Mouse (Mus musculus): ENCODE results near the gene Dnlz.

The Dnlz gene

DNA sequence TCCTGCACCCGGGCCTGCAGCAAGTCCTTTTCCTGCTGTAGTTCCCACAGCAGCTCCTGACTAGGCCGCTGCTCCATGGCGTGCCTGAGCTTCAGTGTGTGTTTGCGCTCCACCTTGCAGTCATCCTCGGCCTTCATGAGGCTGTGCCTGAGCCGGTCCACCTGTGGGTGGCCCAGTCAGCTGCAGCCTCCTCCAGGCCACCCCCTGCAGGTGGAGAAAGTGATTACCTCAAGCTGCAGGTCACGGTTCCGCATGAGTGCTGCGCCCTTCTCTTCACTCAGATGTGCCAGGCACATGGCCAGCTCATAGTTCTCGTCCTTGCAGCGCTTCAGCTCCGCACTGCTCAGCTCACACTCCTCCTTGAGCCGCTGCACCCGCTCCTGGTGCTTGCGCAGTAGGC lies 5.6 kb upstream of the Dnlz start:
- in situ Hi-C loops (cut with MboI): no loop called here

GRCm38 (mm10) chr2:26356678-26357077 lies 4.8 kb upstream of the Dnlz start:
- in situ Hi-C loops (cut with MboI): no loop called here

DNA sequence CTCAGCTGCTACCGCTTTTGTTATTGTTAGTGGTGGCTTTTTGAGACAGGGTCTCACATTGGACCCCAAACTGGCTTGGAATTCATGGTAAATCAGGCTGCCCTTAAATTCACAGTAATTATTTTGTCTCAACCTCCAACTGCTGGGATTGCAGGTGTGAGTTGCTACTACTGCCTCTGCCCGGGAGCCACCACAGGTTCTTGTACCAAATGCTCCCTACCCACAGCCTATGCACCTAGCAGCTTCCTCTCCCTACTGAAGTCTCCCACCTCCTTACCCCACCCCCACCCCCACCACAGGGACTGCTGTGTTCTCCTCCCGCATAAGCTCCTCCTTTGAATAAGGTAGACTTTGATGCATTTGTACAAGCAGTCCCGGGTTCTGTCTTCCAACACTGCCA lies 4.3 kb upstream of the Dnlz start:
- in situ Hi-C loops (cut with MboI): no loop called here

DNA sequence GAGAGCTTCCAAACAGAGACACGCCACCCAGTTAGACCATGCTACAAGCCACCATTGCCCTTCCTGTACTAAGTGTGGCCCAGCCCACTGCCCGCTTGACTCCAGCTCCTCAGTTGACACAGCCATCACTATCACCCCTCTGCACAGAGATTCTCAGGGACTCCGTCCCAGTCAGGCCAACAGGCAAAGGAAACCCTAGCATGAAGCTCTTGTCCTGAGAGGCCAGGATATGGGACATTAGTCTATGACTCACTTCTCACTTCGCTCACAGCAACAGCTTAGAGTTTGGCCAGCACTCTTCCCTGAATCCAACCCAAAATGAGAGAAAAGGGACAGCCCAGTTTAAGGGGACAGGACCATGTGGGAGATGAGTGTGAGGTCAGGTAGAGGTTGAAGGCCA lies 2.5 kb upstream of the Dnlz start:
- in situ Hi-C loops (cut with MboI): no loop called here

DNA sequence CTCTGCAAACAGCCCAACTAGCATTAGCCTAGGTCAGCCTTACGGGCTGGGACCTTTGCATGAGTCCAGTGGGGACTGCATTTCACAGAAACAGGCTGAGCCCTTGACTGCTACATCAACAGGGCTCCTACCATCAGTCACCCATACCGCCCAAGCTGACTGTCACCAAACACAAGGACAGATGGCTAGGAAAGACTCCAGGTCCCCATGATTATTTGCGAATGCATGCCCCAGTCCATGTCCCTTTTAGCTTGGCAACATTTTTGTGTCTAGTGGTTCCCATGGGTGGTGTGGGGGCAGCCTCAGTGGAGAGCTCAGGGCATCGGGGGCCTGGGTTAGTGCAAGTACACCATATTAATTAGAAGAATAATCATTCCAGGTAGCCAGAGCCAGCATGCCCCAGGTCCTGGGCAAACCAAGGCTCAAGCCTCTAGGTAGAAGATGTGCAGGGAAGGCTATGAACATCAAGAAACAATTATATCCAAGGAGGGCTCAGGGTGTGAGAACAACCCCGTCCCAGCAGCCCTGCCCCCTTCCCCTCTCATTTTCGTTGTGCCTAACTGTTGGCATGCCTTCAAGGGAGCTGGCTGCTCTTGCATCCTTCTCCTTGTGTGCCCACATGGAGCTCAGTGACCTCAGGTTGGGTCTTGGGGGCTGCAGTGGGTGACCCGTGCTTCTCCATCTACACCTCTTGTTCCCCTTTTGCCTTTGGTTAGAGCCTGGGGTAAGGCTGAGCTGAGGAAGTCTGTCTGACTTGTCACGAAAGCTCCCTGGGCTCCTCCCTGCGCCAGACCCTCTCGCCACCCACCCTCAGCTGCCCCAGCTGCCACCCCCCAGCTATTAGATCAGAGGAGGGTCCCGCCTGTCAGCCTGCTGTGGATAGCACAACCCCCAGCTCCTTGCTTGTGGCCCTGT lies 1.4 kb upstream of the Dnlz start:
- in situ Hi-C loops (cut with MboI): no loop called here

- in situ Hi-C loops (cut with MboI): no loop called here
Observed at GRCm38 (mm10) chr2:26352291-26352910, 491 bp upstream of the Dnlz start.

GRCm38 (mm10) chr2:26348241-26348640 lies 3.7 kb downstream of the Dnlz start:
- in situ Hi-C loops (cut with MboI): no loop called here

- in situ Hi-C loops (cut with MboI): no loop called here
Observed at GRCm38 (mm10) chr2:26342609-26343490, 9.1 kb downstream of the Dnlz start.

DNA sequence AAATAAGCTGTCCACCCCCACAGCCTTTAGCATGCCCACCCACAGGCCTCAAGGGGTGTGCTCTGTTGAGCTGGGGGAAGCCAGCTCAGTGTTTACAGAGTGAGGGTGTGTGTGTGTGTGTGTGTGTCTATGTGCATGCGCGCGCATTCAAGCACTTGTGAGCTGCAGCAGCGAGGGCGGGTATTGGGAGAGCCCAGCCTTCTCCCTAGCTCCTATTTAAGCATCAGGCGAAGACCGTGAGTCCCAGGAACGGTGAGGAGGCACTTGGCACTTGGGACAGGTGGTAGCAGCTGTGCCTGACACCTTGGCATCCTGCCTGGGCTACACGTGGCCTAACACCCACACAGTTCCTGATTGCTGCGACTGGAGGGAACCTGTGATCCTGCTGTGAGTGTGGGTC lies 9.9 kb downstream of the Dnlz start:
- in situ Hi-C loops (cut with MboI): no loop called here

- in situ Hi-C loops (cut with MboI): no loop called here
Observed at GRCm38 (mm10) chr2:26341510-26341981, 10.4 kb downstream of the Dnlz start.

DNA sequence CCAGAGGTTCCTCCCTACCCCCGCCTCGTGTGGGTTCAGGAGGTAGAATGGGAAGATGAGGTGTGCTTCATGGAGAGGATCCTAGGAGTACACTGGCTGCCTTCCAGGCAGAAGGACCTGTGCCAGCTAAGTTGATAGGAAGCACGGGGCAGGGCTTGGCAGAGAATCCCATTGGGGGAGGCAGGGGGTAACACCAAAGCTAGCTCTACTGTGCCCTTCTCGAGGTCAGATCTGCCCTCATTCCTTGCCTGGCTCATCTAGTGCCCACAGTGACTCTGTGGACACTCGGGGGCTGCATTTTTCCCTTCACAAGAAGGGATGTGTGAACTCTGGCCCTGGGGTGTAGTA lies 12.7 kb downstream of the Dnlz start:
- in situ Hi-C loops (cut with MboI): no loop called here

DNA sequence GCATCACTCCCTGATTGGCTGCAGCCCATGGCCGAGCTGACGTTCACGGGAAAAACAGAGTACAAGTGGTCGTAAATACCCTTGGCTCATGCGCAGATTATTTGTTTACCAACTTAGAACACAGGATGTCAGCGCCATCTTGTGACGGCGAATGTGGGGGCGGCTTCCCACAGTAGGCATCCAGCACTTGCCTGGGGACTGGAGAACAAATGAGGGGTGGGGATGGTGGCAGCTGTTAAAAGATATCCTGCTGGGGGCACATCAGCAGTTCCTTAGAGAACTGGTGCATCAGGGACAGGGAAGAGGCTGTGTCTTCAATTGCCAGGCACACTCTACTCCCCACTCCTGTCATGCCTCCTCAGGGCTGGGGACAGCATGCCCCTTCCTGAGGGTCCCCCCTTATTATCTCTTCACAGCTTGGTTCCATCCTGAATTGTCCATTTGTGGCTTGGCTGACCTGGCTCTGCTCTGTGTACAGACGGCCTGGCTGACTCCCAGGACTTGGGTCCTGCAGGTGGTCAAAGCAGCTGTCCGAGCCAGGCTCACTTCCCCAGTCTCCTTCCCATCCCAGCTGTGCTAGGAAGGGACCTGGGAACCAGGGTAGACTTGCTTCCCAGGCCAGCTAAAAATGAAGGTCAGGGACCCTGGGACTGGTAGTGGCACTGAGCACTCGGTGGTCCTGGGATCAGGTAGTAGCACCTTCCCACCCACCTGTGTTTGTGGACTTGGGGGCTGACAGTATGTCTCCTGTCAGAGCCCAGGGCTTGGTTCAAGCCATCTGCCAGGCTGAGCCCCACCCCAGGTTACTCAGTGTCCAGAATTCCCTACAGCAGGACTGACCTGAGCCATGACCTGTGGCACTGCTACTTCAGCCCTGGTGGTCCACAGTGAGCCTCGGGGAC lies 13.4 kb downstream of the Dnlz start:
- in situ Hi-C loops (cut with MboI): no loop called here

- in situ Hi-C loops (cut with MboI): no loop called here
Observed at GRCm38 (mm10) chr2:26330702-26331101, 21.2 kb downstream of the Dnlz start.

DNA sequence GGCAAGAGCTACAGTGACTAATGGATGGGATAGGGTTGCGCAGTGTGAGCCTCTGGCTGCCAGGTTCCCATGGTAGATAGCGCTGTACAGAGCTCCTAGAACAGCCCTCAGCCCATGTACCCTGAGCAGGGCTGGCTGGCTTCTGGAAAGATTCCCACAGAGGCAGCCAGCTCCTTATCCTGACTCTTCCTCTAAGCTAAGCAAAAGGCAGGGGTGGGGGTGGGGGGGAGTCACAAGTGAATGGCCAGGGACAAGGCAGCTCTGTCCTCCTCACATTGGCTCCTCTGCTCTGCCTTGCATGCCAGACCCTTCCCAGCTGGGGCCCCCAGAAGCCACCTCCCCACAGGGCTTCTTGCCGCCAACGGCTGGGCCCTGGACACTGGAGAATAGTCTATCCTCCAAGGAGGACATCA lies 21.8 kb downstream of the Dnlz start:
- in situ Hi-C loops (cut with MboI): no loop called here

GRCm38 (mm10) chr2:26329402-26329801 lies 22.5 kb downstream of the Dnlz start:
- in situ Hi-C loops (cut with MboI): no loop called here

DNA sequence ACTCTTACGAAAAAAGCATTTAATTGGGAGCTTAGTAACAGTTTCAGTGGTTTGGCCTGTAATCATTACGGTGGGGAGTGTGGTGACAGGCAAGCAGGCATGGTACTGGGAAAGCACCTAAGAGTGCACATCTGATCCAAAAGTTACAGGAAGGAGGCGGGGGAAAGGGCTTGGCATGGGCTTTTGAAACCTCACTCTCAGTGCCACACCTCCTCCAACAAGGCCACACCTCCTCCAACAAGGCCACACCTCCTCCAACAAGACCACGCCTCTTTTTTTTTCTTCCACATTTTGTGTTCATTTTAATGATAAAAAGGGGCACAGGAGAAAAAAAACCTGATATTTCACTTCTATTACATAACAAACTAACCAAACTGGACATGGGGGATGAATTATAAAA lies 24.1 kb downstream of the Dnlz start:
- in situ Hi-C loops (cut with MboI): no loop called here

- in situ Hi-C loops (cut with MboI): no loop called here
Observed at GRCm38 (mm10) chr2:26325386-26326181, 26.3 kb downstream of the Dnlz start.

DNA sequence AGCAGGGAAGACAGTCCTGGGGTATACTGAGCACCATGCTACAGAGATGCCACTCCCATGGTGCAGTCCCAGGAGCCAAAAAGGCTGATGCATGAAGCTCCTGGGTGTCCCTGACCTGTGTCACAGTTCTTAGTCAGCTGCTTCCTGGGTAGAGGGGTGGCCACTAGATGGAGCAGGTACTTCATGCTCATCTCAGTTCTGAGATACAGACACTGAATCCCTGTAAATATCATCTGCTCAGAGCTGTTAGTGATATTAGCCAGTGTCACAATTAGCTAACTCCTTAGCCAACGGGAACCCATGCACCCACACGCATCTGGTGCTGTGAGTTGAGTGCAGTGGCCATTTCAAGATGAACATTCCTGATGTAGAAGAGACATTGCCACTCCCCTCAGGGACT lies 27.0 kb downstream of the Dnlz start:
- in situ Hi-C loops (cut with MboI): no loop called here

- in situ Hi-C loops (cut with MboI): no loop called here
Observed at GRCm38 (mm10) chr2:26323589-26324325, 28.2 kb downstream of the Dnlz start.
